Mouse (Mus musculus) central nervous system, embryonic 14 days (tissue): ENCODE data around the gene Tmem69. TPM values are rescaled to one million over a fixed set of nuclear protein-coding genes. Genes with fewer than 3 reads are reported as not detected.

Experiments used
- polyA plus RNA-seq: library from polyadenylated mRNA; depleted of rRNA; stranded (reverse); fragments of >200 nt; gene quantifications from 2 replicates; pipeline ENCODE4 v1.2.3, GENCODE M21; 2012; rRNA removed

Gene Tmem69
- polyA plus RNA-seq: 13.7 and 14.0 TPM in 2 replicates

GRCm38 (mm10) chr4:116555413-116556300 is at the start of gene Tmem69:
TSS of gene Tmem69 (minus strand) at chr4:116555936.

GRCm38 (mm10) chr4:116596379-116596778 is 40.6 kb upstream of the Tmem69 start, which contains the start of gene Ccdc17:
TSS of gene Ccdc17 (plus strand) at chr4:116596654.

GRCm38 (mm10) chr4:116557306-116558121 is 1.8 kb upstream of the Tmem69 start, which contains the start of gene Gpbp1l1:
TSS of gene Gpbp1l1 (plus strand) at chr4:116557658.

GRCm38 (mm10) chr4:116507425-116508218 is 48.1 kb downstream of the Tmem69 start, which contains the start of gene Ipp:
TSS of gene Ipp (plus strand) at chr4:116507549.

Other genes with a start within 250 kb of the Tmem69 start
- 112 and 116 TPM in 2 replicates for gene Mast2, start 91.8 kb downstream of the Tmem69 start, polyA plus RNA-seq
- 6.9 and 7.8 TPM in 2 replicates for gene Ipp, start 48.4 kb downstream of the Tmem69 start, polyA plus RNA-seq
- 37.1 and 38.9 TPM in 2 replicates for gene Gpbp1l1, start 1.7 kb upstream of the Tmem69 start, polyA plus RNA-seq
- 4.4 and 5.0 TPM in 2 replicates for gene Ccdc17, start 40.7 kb upstream of the Tmem69 start, polyA plus RNA-seq
- 159 and 176 TPM in 2 replicates for gene Nasp, start 72.0 kb upstream of the Tmem69 start, polyA plus RNA-seq
- 627 and 659 TPM in 2 replicates for gene Akr1a1, start 95.7 kb upstream of the Tmem69 start, polyA plus RNA-seq
- gene Prdx1, start 129.6 kb upstream of the Tmem69 start, polyA plus RNA-seq: 249 and 273 TPM in 2 replicates
- gene Mmachc, start 152.5 kb upstream of the Tmem69 start, polyA plus RNA-seq: 21.2 and 24.2 TPM in 2 replicates
- gene Ccdc163, start 152.6 kb upstream of the Tmem69 start, polyA plus RNA-seq: 38.7 and 43.2 TPM in 2 replicates
- 4.9 and 5.1 TPM in 2 replicates for gene Tesk2, start 165.0 kb upstream of the Tmem69 start, polyA plus RNA-seq